Mouse (Mus musculus) kidney, adult 11 months (tissue): ENCODE data around the gene Imp4.
"Not testable (repeated sequence)": the region's sequence is repeated elsewhere in the genome, so short reads cannot be mapped to it uniquely, and the experiment has no call there.

ENCODE experiments used
- DNase-seq: peaks from one replicate; pipeline ENCODE4 v3.0.0; 2022

Imp4 gene

GRCm38 (mm10) chr1:34439215-34439960 is at the start of gene Imp4, which contains the start of gene Ccdc115:
Gene Imp4 (plus strand): TSS chr1:34439851.
Gene Ccdc115 (minus strand): TSS chr1:34439672.
- DNase-seq = peak; percentile 97

DNA sequence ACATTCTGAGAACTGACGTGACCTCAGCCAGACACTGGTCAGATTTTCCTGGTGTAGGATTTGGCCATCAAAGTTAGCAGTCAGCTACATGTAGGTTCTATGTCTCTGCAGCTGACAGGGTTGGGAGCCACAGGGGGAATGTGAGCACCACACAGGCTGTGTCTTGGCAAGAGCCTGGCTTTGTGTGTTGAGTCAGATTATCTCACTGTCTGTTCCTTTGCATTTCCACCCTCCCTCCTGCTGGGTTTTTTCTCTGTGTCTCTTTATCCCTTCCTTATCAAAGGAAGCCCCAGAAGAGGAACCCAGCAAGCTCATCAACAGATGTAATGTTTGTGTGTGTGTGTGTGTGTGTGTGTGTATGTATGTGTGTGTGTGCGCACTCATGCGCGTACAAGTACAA is 43.3 kb upstream of the Imp4 start:
- no peak for DNase-seq

DNA sequence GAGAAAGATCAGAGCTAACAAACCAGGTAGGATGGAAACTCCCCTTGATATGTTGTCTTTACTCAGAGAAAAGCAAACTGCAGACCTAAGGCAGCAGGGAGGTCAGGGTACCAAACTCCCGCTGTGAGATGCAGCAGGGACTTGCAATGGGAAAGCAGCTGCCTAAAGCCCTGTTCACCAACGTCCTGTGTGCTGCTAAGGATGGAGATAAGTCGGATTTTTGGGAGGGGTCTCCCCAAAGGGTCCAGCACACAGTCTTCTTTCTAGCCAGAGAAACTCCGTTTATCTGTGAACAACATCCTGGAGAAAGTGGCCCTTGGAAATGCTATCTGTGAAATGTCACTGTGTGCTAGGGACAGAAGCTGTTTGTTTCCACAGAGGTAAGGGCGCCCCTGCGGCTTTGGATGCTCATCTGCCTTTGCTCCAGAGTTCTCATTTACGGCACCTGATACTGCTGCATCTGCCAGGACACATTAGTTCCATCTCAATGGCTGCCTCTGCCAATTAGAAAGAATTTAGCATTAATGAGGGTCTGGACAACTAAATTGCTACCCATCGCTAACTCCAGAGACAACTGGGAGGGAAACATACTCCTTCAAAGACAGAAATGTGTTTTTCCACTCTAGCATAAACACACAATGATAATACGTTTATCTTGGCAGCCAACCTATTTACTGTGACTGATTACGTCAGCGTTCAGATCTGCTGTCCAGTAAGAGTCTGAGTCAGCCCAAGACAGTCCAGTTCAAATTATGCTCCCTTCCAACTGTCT is 40.3 kb upstream of the Imp4 start:
- DNase-seq = no peak

GRCm38 (mm10) chr1:34428466-34428865 is 11.2 kb upstream of the Imp4 start:
- no peak for DNase-seq

DNA sequence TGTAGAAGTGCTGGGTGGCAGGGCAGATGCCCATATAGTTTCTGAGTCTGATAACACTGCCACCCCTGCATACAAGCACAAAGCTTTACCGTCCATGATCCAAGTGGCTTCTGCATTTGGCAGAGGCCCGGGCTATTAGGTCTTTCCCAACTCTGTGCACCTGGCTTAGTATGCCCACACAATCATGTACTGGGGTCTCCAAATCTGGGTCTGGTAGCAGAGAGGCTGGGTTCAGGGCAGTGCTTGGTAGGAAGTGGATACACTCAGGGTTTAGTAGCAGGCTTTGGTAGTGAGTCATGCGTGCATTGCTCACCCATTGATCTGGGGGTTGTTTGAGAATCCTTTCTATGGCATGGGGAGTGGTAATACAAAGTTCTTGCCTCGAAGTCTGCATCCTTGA is 10.4 kb upstream of the Imp4 start:
- no peak for DNase-seq

DNA sequence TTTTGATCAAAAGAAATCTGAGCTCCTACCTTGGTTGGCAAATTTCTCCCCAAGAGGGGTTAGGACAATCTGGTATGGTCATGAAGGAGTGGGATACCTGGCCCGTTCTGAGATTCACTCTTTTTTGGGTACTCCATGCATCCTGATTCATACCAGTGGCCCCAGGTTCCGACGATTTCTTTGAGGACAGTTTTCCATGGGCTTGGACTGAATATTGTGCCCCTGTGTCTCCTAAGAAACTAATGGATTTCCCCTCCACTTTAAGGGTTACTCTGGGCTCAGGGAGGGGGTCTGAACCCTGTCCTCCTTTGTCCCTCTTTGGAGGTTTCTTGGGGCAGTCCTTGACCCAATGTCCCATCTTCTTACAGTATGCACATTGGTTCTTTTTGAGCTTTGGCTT is 8.7 kb upstream of the Imp4 start:
- DNase-seq = no peak

- DNase-seq = no peak
Measured at GRCm38 (mm10) chr1:34431431-34431830, 8.2 kb upstream of the Imp4 start.

DNA sequence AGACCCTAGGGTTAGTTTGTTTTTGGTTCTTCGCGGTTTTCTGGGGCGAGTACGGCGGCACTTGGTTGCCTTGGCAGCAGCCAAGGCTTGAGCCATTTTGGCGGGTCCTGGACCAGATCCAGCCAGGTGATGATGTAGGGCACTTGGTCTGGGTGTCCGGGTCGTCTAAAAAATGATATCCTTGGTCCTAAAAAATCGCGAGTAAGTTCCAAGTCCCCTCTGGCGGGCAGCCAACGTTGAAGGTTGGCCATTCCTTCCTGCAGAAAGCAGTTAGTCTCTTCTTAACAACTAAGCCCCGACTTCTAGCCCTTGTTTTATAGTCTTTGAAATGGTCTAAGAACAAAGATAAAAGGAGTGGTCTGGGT is 7.3 kb upstream of the Imp4 start:
- no peak for DNase-seq

- no peak for DNase-seq
Measured at GRCm38 (mm10) chr1:34432776-34433481, 6.7 kb upstream of the Imp4 start.

- no peak for DNase-seq
Measured at GRCm38 (mm10) chr1:34433891-34434521, 5.6 kb upstream of the Imp4 start.

GRCm38 (mm10) chr1:34434660-34435160 is 4.9 kb upstream of the Imp4 start:
- peak; percentile 86 for DNase-seq

DNA sequence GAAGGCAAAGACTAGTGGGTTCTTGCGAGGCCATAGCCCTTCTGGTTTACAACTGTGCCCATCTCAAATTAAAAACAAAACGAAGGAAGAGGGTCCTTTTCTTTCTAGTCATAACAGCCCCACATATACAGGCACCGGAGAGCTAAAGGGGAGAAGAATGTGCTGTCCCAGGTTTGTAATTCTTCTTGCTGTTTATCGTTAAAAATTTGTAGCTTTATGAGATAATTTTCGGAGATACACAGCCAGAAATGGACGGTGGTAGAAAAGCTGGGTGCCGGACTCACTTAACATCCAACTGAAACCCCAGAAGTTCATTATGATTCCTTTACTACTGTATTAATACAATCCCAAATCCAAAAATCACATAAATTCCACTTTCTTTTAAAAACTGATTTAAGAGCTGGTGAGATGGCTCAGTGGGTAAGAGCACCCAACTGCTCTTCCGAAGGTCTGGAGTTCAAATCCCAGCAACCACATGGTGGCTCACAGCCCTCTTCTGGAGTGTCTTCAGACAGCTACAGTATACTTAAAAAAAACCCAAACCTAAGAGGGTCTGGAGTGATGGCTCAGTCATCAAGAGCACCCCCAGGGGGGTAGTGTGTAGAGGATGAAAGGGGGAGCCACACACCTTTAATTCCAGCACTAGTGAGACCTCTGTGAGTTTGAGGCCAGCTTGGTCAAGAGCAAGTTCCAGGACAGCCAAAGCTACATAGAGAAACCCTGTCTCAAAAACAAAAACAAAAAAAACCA is 4.1 kb upstream of the Imp4 start:
- DNase-seq = no peak

- DNase-seq = no peak
Measured at GRCm38 (mm10) chr1:34436374-34436773, 3.3 kb upstream of the Imp4 start.

GRCm38 (mm10) chr1:34437366-34437765 is 2.3 kb upstream of the Imp4 start:
- DNase-seq = not testable (repeated sequence)

DNA sequence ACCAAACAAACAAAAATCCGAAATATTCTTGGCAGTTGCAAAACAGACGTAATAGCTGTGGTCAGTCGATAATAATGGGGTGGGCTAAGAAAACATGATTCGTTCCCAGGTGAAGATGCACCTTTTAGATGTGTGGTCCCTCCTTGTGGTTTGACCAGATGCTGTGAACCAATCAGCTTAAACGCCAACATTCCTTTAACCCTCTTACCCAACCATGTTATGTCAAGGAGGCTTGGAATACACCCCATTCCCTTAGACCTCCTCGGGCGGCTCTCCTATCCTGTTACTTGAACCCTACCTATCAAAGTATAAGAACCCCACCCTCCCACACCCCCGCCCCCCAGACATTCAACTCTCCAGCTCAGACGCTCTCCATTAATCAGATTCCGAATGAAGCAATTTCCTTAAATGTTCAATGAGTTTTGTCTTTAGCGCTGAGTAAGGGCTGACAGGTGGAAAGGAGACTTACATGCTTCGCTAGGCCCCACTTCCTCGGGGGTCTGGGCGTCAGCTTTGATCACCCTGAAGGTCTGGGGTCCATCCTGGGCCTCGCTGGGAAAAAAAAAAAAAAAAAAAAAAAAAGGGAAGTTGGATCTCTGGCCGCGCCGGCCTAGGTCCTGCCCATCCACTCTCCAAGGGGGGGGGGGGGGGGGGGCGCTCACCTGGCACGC is 1.1 kb upstream of the Imp4 start:
- DNase-seq = no peak

GRCm38 (mm10) chr1:34439961-34440630 is 445 bp downstream of the Imp4 start:
- DNase-seq = no peak

DNA sequence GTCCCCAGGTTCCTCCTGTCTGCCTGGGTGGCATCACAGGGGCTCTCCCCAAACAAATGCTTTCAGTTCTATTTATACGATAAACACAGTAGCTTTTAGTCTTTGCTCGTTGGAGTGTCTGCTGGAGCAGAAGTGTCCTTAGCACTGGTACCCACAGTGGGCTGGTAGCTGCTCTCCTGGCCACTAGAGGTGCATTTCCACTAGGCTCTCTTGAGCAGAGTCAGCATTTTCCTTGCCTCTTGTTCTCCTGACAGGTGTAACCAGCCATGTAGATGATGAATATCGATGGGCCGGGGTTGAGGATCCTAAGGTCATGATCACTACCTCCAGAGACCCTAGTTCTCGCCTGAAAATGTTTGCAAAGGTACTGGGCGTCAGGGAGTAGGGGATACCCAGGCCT is 3.5 kb downstream of the Imp4 start:
- DNase-seq = no peak

DNA sequence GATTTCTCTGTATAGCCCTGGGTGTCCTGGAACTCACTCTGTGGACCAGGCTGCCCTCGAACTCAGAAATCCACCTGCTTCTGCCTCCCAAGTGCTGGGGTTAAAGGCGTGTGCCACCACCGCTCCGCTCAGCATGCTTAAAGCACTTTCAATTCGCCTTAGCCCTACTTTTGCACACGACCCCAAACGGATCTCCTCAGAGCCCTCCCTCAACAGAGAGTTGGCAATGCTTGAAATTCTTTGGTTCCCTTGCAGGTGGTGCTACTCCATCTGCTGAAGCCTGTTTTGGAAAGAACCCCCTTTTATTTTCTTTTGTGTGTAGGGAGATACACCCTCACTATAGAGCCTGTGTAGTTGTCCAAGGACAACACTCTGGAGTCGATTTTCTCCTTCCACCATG is 18.8 kb downstream of the Imp4 start:
- no peak for DNase-seq

DNA sequence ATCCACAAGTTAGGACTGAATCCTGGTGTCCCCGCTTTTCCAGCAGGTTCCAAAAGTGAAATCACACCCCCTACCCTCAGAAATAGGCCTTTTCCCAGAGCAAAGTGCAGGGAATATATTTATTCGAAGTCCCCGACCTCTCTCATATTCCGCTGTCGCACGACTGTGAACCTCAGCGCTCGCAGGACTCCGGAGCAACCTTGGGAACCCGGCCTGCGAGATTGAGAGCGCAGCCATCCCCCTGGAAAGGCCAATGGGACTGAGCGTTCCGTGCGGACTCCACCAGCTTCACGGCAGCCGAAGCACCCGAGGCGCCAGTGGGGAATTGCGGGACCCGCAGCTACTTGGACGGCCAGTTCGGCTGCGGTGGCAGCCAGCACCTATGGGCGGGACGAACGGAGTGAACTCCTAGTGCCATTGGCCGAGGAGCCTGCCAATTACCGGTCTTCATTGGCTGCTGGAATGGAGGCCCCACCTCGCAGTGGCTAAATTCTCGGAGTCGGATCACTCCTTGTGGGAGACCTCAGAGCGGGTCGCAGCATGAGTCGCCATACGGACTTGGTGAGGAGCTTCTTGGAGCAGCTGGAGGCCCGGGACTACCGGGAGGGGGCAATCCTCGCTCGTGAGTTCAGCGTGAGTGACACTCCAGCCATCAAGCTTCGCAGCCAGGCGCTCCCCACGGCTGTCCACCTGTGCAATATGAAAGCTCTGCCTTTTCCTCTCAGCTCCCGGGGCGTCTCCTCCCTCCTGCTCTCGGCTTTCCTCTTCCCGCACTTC is 19.8 kb downstream of the Imp4 start, which contains the start of gene Ptpn18:
Gene Ptpn18, plus strand, starts transcription at position 479 of the 777 bp plus-strand sequence.
- peak; percentile 95 for DNase-seq

DNA sequence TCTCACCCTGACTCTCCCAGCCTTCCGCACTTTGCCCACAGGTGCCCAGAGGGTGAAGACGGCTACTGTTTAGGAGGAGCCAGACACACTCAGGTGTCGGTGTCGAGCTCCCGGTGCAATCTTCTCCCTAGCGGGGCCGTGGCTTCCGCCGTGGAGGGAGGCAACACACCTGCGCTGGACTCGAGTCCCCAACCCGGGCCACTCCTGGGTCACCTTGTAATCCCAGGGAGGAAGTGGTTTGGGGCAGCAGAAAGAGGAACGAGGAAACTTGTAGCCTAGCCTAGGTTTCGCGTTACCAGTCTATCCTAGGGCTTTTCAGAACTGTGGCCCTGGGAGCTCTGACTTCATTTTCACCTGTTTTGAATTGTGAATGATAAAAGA is 20.4 kb downstream of the Imp4 start:
- DNase-seq = no peak
